Mouse (Mus musculus) testis, postnatal 10 days (tissue): ENCODE data around the gene Gfod1.
A peak's percentile ranks its signal among the peaks of the same experiment; 100 is the strongest.

Experiments used
- DNase-seq: peaks from one replicate; pipeline ENCODE4 v3.0.0; 2021; ENCODE audit warnings: low spot score

The Gfod1 gene

DNA sequence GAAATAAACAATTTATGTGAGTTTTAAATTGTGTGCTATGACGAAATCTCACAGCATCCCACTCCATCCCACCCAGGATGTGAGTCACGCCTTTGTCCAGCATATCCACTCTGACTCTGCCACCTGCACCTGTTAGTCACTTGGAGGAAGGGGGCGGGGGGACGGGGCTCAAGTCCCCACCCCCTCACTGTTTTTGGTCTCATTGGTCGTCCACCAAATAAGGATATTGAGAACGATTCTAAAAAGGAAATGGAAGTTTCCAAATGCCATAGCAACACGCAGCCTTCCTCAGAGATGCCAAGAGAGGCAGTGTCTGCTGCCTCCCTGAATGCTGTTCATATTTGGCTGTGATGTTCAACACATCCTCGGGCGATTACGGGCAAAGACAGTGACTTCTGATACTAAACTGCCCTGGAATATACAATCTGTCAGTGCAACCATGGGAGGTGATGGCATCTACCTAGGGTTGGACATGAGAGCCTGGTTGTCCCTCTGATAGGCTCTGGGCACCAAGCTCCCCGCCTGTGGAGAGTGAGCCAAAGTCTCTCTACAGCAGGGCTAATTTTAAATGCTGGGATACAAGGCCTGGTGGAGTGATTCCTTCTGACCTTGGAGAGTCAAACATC lies 41.7 kb downstream of the Gfod1 start:
- no peak for DNase-seq

DNA sequence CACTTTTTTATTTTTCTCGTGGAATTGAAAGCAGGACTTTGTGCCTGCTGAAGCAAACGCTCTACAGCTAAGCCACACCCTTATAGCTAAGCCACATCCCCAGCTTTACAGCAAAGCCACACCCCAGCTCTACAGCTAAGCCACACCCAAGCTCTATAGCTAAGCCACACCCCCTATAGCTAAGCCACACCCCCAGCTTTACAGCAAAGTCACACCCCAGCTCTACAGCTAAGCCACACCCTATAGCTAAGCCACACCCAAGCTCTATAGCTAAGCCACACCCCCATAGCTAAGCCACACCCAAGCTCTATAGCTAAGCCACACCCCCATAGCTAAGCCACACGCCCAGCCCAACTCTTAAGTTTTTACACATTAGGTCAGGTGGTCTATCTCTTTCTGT lies 42.7 kb downstream of the Gfod1 start:
- DNase-seq, result no peak

DNA sequence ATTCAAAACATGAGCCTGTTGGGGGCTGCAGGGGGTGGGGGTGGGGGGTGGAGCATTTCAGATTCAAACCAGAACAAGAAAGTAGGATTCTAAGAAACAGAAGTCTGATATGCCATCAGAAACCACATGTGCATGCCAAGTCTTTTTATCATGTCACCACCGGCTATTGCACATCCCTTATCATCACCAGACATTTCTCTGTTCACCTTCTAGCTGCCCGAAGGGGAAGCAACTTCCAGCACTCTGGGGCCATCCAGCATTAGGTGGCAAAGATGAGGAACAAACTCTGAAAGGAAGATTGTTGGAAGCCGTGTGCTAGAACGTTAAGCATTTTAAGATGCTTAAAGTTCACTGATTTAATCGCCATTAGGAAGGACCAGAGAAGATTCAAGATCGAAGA lies 43.2 kb downstream of the Gfod1 start:
- no peak for DNase-seq

DNA sequence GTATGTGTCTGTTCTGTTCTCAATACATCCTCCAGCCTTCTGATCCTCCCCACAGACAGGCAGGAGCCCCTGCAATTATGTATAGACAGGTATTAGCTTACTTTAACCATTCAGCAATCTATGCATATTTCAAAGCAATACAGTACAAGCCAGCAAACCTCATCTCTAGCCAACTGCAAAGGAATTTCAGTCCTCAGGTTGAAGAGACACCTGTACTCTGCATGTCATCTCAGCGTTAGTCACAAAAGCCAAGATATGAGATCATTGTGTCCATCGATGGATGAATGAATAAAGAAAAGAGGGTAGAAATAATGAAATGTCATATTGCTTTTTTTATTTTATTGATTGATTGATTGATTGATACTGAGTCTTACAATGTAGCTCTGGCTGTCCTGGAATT lies 47.5 kb downstream of the Gfod1 start:
- DNase-seq, result no peak

DNA sequence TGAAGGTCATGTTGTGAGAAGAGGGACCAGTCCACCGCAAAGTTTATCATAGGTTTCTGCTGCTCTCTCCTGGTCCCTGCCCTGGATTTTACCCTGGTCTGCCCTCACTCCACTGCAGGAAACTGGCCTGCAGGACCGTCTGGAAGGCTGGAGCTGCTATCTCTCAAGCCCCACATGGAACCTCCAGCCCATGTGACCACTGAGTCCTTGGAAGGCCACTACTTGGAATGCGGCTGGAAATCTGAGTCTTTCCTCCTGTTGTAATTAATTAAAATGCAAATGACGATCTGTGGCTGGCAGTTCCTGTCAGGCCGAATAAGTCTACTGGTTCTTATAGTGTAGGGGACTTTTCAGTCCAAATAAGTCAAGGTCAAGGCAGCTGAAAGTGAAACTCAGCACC lies 50.4 kb downstream of the Gfod1 start:
- DNase-seq, result no peak

DNA sequence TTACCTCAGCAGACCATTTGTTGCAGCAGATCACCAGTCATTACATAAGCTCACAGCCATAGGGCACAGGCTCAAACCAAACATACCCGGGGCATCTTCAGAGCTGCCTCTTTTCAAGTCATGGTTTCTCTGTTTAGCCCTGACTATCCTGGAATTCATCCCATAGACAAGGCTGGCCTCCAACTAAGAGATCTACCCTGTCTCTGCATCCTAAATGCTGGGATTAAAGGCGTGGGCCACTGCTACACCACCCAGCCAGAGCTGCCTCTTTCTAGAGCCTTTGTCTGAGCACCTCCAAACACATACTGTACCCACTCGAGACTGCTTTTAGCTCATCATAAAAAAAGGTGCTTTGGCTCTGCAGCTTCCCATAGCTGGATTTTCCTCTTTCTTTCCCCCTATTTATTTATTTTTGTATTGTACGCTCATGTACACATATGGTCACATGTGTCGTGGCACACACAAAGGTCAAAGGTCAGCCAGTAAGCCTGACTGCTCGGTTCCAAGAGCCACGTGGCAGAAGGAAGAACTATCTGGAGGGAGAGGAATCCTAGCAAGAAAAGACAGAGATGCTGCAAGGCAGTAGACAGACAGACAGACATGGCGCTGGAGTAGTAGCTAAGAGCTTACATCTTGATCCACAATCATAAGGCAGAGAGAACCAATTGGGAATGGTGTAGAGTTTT lies 51.7 kb downstream of the Gfod1 start:
- DNase-seq, result no peak

GRCm38 (mm10) chr13:43251391-43251790 lies 52.6 kb downstream of the Gfod1 start:
- no peak for DNase-seq

GRCm38 (mm10) chr13:43250653-43251052 lies 53.3 kb downstream of the Gfod1 start:
- DNase-seq, result no peak

DNA sequence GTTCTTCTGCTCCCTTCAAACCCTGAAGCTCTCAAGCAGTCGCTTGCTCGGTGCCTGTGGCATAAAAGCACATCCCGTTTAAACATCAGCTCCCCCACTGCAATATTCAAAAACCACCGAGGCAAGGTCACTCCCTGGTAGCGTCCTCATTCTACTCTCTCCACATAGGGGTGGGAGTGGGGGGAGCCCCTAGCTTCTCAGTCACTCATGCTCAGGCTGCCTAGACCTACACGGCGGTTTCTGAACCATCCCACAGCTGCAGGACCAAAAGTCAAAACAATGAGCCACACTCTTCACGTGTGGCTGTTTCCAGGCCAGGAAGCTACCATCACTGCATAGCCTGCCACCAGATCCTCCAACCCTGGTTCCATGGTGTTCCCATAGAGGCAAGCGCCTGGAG lies 53.9 kb downstream of the Gfod1 start:
- DNase-seq, result no peak

- no peak for DNase-seq
Measured at GRCm38 (mm10) chr13:43248381-43248780, 55.6 kb downstream of the Gfod1 start.

- DNase-seq, result no peak
Measured at GRCm38 (mm10) chr13:43246876-43247275, 57.1 kb downstream of the Gfod1 start.

- DNase-seq, result no peak
Measured at GRCm38 (mm10) chr13:43243793-43244192, 60.2 kb downstream of the Gfod1 start.

DNA sequence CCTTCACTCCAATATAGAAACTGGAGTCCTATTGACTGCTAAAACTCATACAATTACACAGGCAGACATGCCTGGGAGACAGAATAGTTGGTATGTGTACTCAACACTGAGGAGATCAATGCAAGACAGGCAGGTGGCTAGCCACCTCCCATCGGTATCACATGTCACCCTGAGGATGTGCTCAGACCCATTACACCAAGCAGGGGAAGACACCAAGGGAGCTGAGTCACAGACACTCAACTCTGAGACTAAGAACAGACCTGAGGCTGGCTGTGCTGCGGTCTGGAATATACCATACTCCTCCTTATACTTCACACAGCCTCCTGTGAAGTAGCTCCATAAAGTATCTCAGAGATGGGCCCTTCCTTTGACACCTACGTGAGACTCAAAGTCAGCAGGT lies 60.7 kb downstream of the Gfod1 start:
- no peak for DNase-seq

DNA sequence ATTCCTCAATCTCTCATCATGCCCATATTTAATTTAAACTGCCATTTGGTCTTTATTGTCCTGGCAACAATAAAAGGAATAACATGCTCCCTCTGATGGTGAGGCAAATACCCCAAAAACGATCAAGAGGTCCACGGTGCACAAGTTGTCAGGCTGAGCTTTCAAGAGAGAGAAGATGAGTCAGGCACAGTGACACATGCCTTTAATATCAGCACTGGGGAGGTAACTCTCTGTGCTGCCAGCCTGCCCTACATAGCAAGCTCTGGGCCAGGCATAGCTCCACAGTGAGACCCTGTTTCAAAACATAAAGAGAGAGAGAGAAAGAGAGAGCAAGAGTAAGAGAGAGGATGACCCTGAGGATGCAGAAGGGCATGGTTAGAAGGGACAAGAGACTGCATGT lies 62.2 kb downstream of the Gfod1 start:
- no peak for DNase-seq

GRCm38 (mm10) chr13:43241069-43241468 lies 62.9 kb downstream of the Gfod1 start:
- no peak for DNase-seq

GRCm38 (mm10) chr13:43239790-43240216 lies 64.2 kb downstream of the Gfod1 start:
- DNase-seq, result no peak

DNA sequence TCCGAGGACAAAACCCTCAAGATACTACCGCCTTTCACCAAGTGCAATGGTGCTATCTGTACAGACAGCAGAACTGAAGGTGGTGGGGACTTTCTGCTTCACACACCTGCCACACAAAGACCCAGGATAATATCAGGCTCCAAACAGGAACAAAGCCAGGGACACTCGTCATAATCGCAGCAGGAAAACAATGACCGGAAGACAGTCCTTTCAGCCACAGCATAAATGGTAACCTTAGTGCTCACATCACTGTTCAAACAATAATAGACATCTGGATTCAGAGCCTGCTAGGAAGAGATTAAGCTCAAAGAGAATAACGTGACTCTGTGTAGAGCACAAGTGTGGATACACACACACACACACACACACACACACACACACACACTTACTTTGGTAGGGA lies 67.3 kb downstream of the Gfod1 start:
- DNase-seq, result no peak

DNA sequence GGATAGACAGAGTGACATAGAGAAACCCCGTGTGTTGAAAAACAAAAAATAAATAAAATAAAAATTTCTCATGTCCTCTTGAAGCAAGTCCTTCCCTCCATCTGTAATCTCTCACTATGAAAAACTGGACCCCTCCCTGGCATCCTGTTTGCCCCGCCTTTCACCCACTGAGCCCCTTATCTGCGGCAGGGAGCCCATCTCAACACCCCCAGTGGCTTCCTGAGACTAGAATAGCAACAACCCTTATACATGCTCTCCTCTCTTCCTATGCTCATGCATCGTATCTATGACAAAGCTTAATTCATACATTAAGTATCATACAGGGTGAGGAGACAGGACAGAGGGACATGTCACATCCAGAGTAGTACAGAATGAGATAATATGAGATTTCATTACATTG lies 68.0 kb downstream of the Gfod1 start:
- no peak for DNase-seq

DNA sequence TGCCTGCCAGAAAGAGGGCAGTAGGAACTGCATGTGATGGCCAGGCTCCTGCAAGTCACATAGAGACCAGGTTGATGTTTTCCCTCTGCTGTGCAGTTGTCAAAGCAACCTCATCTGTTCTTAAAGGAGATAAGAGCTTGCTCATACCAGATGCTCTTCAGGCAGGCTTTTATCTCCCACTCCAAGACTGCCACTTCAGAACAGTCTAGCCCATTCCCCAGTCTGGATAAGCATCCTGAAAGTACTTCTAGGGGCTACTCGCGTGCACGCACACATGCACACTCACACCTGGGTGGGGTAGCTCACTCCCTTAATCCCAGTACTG lies 68.4 kb downstream of the Gfod1 start:
- DNase-seq, result no peak

DNA sequence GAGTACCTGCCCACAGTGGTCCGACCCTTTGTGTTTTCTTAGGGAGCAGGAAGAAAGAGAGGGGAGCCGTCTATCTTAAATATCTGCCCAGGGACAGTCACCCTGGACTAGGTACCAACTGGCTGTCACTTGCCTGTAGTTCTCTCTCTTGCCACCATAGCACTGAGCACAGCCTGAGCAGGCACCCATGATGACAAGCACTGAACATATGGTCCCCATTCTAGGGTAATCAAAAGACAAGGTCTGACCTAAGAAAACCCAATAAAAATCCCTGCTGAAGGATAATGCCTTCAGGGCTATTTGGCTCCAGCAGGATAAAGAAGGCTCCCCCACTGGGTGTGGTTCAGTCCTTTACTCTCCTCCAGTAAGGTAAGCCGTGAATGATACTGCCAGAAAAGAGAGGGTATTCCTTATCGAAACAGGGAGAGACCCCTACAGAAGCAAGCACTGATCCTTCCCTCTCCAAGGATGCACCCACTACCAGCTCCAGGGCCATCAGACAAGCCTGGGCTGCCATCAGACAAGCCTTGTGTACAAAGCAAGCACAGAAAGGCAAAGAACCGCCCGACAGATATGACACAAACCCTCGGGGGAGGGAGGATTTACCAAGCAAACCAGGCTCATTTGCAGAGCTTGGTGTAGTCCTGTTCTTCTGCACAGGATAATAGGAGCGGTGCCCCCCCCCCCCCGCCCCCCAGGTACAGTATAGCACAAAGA lies 68.9 kb downstream of the Gfod1 start:
- DNase-seq, result no peak

DNA sequence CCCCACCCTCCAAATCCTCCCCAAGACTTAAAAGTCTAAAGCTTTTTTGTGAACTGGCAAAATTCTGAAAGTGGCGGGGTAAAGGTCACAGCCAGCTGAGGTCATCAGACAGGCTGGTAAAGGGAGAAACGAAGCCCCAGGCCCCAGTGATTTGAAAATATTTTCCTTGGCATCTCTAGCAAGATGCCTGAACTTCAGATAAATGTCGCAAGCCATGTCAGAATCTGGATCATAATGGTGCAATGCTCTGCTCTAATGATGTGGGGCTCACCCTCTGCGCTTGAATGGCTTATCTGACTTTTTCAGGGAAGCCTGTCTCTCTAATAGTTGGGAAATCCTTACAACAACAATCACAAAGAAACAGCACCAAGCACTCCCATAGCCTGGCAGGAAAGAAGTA lies 70.6 kb downstream of the Gfod1 start:
- no peak for DNase-seq

DNA sequence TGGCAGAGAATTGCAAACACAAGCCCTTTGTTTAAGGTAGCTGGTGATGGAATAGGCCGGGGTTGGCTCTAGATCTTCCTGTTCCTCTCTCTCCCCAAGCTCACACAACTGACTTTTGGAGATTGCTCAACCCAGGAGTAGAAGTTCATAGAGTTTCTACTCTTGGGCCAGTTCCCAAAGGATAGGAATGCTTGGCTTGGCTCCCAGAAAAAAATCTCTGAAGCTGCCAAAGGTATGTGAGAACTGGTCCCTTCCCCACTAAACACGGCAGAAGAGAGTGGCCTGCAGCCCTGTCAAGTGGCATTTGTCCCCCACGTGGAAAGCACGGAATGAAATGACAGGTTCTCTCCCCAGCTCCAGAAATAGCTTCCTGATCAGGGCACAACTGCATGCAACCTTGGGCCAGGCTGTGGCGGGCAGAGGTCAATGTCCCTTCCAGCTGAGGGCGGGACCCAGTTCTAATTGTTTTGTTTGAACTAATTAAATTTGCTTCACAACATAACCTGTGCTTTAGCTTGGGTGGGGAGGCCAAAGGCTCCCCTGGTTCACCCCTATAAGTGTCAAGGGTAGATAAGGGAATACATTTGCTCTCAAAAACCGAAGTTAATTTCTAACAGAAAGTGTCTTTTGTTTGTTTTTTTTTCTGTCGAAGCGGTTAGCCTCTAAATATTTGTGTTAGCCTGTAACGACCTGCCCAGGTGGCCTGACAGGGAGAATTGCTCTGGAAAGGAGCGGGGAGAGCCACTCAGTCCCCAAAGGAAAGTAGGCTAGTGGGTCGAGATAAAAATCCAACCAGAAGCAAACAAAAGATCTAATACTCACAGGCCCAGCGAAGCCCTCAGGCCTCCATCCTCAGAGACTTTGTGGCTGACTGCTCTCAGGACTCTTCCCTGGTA lies 71.8 kb downstream of the Gfod1 start:
- peak; percentile 48 for DNase-seq

DNA sequence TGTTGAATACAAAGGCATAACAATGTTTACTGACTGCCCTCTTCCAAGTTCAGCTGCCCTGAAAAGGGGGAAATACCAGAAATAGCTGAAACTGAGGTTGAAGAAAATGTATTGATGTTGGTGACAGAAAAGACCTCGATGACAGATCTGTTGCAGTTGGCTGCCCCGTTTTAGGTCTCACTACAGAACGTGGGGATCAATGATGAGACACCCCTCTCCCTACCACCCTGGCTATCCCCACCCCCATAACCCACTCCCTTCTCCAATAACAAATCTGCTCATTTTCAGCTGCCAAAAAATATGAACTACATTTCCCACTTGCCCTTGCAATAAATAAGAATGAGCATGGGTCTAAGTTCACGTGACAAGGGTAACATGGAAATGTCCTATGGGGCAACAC lies 73.1 kb downstream of the Gfod1 start:
- DNase-seq, result no peak
